Mouse (Mus musculus) intestine, embryonic 14.5 days (tissue): Measurements from ENCODE around the gene Filip1. TPM values are rescaled to one million over a fixed set of nuclear protein-coding genes. Genes with fewer than 3 reads are reported as not detected.

Experiments used
- ATAC-seq: fragments of 200-750 bp; cut with Nextera tagmentation; replicated peaks from 2 replicates; pipeline ENCODE4 v1.8.0; 2017; ENCODE audit warnings: low read depth, moderate number of reproducible peaks, moderate TSS enrichment, moderate library complexity; ENCODE audit not compliant: low FRiP score, low TSS enrichment
- DNase-seq: peaks from one replicate; pipeline ENCODE4 v3.0.0-alpha.2; 2018; ENCODE audit warnings: low spot score
- H3K27ac ChIP-seq: fragments of 300-500 bp; sonication (generic); 2 replicates; pipeline ENCODE4 v1.5.1; 2014; ENCODE audit warnings: low read depth, mild to moderate bottlenecking, control low read depth
- H3K27me3 ChIP-seq: fragments of 300-500 bp; sonication (generic); replicated peaks from 2 replicates; pipeline ENCODE4 v1.6.1; 2014; ENCODE audit warnings: low read length, control low read depth; ENCODE audit not compliant: control insufficient read depth, insufficient read depth
- H3K36me3 ChIP-seq: fragments of 300-500 bp; sonication (generic); 2 replicates; pipeline ENCODE4 v1.6.1; 2014; ENCODE audit warnings: low read length, control low read depth; ENCODE audit not compliant: control insufficient read depth, insufficient read depth
- H3K4me1 ChIP-seq: fragments of 300-500 bp; sonication (generic); replicated peaks from 2 replicates; pipeline ENCODE4 v1.6.1; 2014; ENCODE audit warnings: low read length, control low read depth, mixed read lengths; ENCODE audit not compliant: control insufficient read depth, insufficient read depth
- H3K4me2 ChIP-seq: fragments of 300-500 bp; sonication (generic); 2 replicates; pipeline ENCODE4 v1.6.1; 2014; ENCODE audit warnings: low read length
- H3K4me3 ChIP-seq: fragments of 300-500 bp; sonication (generic); 2 replicates; pipeline ENCODE4 v1.5.1; 2014; ENCODE audit warnings: low read depth, low read length, control low read depth, mixed read lengths
- H3K9ac ChIP-seq: fragments of 300-500 bp; sonication (generic); 2 replicates; pipeline ENCODE4 v1.6.1; 2014; ENCODE audit warnings: mild to moderate bottlenecking, low read length
- H3K9me3 ChIP-seq: fragments of 300-500 bp; sonication (generic); 2 replicates; pipeline ENCODE4 v1.6.1; 2016; ENCODE audit warnings: low read length, control low read depth; ENCODE audit not compliant: control insufficient read depth
- WGBS: fragments of 180-500 bp; shearing (Covaris S2); extraction: QIAGEN DNeasy Blood & Tissue Kit; methylation state at CpG from one replicate; pipeline ENCODE4 v1.1.7; 2014; 5-methylcytosine and 5-hydroxymethylcytosine counted together
- polyA plus RNA-seq: library from polyadenylated mRNA; unstranded; fragments of >200 nt; fragmentation: Nextera tagmentation; extraction: Ambion mirVana; gene quantifications from 2 replicates; pipeline ENCODE4 v1.2.1, GENCODE M21; 2014

The Filip1 gene
- polyA plus RNA-seq, 1 experiment from 2014 or later: 7.2 TPM

DNA sequence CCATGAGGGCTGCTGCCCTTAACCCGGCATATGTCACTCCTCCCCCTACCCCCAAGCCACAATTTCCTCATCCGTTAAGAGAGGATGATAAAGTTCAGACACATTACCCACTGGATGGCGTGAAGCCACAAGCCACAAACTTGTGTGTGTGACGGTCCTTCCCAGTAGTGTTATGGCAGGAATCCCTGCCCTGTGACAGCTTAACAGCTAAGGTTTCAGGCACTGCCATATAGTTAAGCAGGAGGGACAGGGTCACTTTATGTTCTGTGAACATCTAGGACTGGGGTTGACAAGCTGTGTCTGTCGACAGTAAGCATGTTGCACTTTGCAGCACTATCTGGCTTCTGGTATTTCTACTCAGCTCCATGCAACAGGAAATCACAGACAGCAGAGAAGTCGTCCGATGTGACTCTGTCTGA lies 93.3 kb downstream of the Filip1 start:
- Histone ChIP-seq H3K4me2 (no peak overlapping the region), H3K9me3 (no peaks in the 10 kb centered on the region), H3K27ac (peak overlapping the region; percentile 80), H3K4me3 (no peak overlapping the region), H3K9ac (no peak overlapping the region), H3K27me3 (no peaks in the 10 kb centered on the region), H3K4me1 (peaks cover 18% of the 10 kb centered on the region), H3K36me3 (no peaks in the 10 kb centered on the region)
- DNase-seq (no peak), ATAC-seq (no peak)
- 47% methylated on average over 7 of the region's 7 CpGs for WGBS

DNA sequence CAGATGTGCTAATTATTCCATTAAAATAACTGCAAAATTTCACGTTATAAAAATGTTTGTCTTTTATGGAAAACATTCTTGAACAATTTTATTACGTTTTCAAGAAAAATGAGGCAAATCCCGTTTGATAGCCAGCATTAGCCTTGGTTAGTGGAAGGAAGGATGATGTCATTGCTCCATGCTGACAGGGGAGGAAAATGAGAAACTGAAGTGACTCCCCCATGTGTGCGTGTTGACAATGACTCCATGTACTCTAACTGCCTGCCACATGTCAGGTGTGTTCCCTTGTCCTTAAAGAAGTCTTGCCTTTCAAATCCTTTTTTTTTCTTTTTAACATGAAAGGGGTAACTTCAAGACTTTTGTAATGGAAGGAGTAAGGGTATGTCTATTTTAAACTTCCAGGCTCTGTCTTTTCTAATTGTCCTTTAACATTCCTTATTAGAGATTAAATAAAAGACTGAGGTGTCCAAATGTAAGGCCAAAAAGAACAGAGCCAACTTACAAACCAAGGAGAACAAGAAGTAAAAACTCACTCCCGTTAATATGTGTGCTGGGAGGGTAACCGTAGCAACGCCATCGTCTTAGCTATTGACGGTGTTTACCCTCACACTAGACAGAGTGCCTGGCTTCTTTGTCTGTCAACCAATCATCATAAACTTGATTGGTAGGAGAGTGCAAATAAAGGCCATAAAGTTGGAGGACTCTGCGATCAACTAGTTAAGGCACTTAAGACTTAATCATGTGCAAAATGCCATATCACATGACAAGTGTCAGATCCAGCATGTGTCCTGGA lies 94.1 kb downstream of the Filip1 start:
- no peaks in the 10 kb centered on the region for H3K27me3 ChIP-seq
- no peak overlapping the region for H3K4me3 ChIP-seq
- H3K4me1 ChIP-seq: peaks cover 18% of the 10 kb centered on the region
- peak overlapping the region; percentile 80; the same call in 1 of the 2 replicates for H3K27ac ChIP-seq
- ATAC-seq (0 out of 2 replicates have a peak, but pooled peaks have one; percentile 29), DNase-seq (no peak)
- no peak overlapping the region for H3K9ac ChIP-seq
- no peak overlapping the region for H3K4me2 ChIP-seq
- 62% methylated on average over 10 of the region's 10 CpGs for WGBS
- H3K9me3 ChIP-seq: no peaks in the 10 kb centered on the region
- H3K36me3 ChIP-seq: no peaks in the 10 kb centered on the region

- H3K4me2 ChIP-seq: no peak overlapping the region
- no peak overlapping the region for H3K27ac ChIP-seq
- H3K36me3 ChIP-seq: no peaks in the 10 kb centered on the region
- ATAC-seq (no peak), DNase-seq (no peak)
- no peak overlapping the region for H3K9ac ChIP-seq
- no peaks in the 10 kb centered on the region for H3K27me3 ChIP-seq
- 19% methylated on average over 4 of the region's 4 CpGs for WGBS
- H3K4me3 ChIP-seq: no peak overlapping the region
- no peaks in the 10 kb centered on the region for H3K4me1 ChIP-seq
- H3K9me3 ChIP-seq: no peaks in the 10 kb centered on the region
These were observed 98.4 kb downstream of the Filip1 start for GRCm38 (mm10) chr9:79914276-79914675.

GRCm38 (mm10) chr9:79912971-79913370 lies 99.7 kb downstream of the Filip1 start:
- 90% methylated on average over 5 of the region's 5 CpGs for WGBS
- no peak overlapping the region for H3K4me2 ChIP-seq
- H3K27me3 ChIP-seq: no peaks in the 10 kb centered on the region
- no peak overlapping the region for H3K4me3 ChIP-seq
- H3K4me1 ChIP-seq: no peaks in the 10 kb centered on the region
- no peaks in the 10 kb centered on the region for H3K9me3 ChIP-seq
- H3K9ac ChIP-seq: no peak overlapping the region
- H3K36me3 ChIP-seq: no peaks in the 10 kb centered on the region
- DNase-seq (no peak), ATAC-seq (no peak)
- no peak overlapping the region for H3K27ac ChIP-seq

DNA sequence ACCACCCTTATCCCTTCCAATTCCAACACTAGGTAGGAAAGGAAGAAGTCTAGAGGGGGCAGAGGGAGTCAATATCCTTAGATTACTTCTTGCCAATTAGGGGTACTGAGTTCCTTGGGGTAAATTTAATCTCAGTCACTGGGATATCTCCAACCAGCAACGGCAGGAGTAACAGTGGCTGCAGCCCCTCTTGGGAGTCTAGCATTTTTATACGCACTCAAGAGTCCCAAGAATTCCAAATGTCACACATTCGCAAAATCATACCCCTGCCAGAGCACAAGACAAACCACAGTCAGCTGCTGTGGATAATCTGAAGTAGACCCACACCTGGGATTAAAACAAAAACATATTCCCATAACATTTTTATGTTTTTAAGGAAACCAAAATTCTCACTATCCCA lies 102.5 kb downstream of the Filip1 start:
- Histone ChIP-seq H3K27me3 (no peaks in the 10 kb centered on the region), H3K36me3 (no peaks in the 10 kb centered on the region), H3K4me1 (no peaks in the 10 kb centered on the region), H3K4me2 (no peak overlapping the region), H3K27ac (no peak overlapping the region), H3K9ac (no peak overlapping the region), H3K9me3 (no peaks in the 10 kb centered on the region), H3K4me3 (no peak overlapping the region)
- 93% methylated on average over 3 of the region's 3 CpGs for WGBS
- DNase-seq (no peak), ATAC-seq (no peak)

DNA sequence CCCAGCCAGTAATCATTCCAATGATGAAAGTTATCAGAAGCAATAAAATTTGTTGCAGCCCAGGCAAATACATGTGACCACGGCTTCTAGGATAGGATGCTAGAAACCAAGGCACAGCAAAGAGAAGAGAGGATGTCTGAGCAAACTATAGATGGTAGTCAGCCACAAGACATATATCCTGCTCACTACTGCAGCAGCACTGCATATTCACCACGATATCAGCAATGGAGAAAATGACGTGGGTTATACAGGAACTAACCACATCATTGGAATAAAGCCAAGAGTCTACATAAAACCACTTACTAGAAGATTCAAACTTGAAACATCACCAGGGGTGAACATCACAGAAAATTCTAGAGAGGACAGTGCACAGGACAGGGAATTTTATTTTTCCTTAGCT lies 113.8 kb downstream of the Filip1 start:
- WGBS: 58% methylated on average over 3 of the region's 3 CpGs
- no peaks in the 10 kb centered on the region for H3K36me3 ChIP-seq
- DNase-seq (no peak), ATAC-seq (no peak)
- H3K27me3 ChIP-seq: no peaks in the 10 kb centered on the region
- no peak overlapping the region for H3K9ac ChIP-seq
- H3K4me3 ChIP-seq: no peak overlapping the region
- no peaks in the 10 kb centered on the region for H3K4me1 ChIP-seq
- no peak overlapping the region for H3K4me2 ChIP-seq
- no peak overlapping the region for H3K27ac ChIP-seq
- H3K9me3 ChIP-seq: no peaks in the 10 kb centered on the region

DNA sequence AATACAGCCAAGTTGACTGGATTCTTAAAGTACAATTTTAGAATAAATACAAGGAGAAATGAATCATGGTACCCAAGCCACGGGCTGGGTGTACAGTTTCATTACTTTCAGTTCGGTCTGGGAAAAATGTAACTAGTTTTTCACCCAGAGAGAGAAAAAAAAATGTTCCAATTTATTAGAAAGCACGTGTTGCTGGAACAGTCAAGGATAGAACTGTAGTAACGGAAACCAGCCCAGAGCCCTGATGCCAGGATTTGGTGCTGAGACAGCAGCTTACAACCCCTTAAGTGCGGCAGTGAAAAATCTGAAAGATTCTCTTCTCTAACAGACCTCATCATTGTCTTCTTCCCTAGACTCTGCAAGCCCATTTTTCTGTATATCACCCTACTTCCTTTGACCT lies 118.0 kb downstream of the Filip1 start:
- Histone ChIP-seq H3K4me1 (no peaks in the 10 kb centered on the region), H3K36me3 (no peaks in the 10 kb centered on the region), H3K4me2 (no peak overlapping the region), H3K9me3 (no peaks in the 10 kb centered on the region), H3K27me3 (no peaks in the 10 kb centered on the region), H3K4me3 (no peak overlapping the region), H3K27ac (no peak overlapping the region), H3K9ac (no peak overlapping the region)
- DNase-seq: no peak
- no peak for ATAC-seq
- 60% methylated on average over 5 of the region's 5 CpGs for WGBS

DNA sequence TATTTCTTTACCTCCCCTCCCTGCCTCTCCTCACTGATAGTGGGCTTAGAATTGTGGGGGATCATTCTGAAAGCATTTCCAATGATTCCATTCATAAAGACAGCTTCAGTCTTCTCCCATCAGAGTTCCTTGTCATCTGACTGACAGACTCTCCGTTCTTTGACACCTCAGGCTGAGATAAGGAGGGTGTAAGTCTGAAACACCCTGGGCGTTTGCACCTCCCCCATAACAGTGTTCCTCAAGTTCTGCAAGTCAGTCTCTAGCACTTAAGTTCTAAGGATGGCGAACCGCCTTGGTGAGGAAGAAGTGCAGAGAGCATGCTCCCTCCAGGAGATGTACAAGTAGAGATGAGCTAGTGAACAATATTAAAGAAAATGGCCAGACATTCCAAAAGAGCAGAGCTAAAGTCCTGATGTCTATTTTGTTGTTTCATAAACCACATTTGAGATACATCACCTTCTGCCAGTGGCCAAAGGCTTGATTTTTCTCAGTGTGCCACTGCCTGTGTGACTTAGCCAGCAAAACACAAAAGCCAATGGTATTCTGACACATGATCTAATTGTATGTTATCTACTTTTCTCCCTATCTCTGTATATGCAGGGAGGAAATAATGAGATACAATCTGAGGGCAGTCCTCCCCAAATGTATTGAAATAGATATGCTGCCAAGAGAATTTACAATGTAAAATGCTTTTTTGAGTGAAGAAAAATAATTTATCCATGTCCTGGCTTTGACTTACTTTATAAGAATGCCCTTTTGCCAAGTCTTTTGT lies 118.6 kb downstream of the Filip1 start:
- no peak overlapping the region for H3K4me3 ChIP-seq
- no peak overlapping the region for H3K4me2 ChIP-seq
- no peak for ATAC-seq
- no peaks in the 10 kb centered on the region for H3K27me3 ChIP-seq
- H3K27ac ChIP-seq: no peak overlapping the region
- H3K4me1 ChIP-seq: no peaks in the 10 kb centered on the region
- H3K36me3 ChIP-seq: no peaks in the 10 kb centered on the region
- DNase-seq: no peak
- H3K9ac ChIP-seq: no peak overlapping the region
- no peaks in the 10 kb centered on the region for H3K9me3 ChIP-seq
- WGBS: 67% methylated on average over 4 of the region's 4 CpGs
